Mouse (Mus musculus): Measurements from ENCODE around the gene Atp5d.

The Atp5d gene

DNA sequence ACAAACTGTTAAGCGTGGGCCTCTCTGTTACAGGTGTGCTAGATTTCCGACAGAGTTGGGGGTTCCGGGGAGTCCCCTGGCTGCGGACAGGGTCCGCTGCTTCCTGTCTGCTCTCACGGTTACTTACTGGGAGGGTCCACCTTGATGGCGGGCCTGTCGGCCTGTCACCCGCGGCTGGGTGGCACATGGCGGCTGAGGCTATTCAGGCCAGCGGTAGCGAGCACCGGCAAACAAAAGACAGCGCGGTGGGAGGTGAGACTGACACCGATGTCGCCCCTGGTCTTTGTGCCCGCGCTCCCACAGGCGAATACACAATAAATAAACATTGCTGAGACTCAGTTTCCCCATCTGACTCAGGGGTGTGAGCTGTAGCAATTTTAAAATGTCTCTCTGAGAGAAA lies 51.6 kb downstream of the Atp5d start:
- no peak for DNase-seq

DNA sequence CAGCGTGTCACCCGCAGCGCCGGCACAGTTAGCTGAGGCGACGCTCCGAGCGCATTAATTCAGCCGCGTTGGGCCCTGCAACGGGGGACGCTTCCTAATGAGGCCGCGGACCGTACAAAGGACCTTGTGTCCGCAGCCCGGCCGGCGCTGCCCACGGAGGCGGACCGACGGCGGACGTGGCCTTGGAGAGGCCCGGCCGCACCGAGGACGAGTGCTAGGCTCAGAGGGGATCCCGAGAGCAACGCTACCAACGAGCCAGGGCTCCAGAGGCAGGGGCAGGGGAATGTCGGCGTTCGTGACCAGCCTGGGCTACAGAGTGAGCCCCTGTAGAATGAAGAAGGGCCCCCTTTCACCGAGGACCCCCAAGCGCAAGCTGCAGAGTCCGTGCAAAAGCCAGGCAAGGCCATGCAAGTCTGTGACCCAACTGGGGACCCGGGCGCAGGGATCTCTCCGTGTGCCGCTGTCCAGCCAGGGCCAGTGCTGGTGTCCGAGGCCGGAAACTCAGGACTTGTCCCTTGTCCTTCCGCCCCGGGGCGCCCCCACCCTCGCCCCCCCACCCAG lies 52.1 kb downstream of the Atp5d start:
- DNase-seq = no peak

DNA sequence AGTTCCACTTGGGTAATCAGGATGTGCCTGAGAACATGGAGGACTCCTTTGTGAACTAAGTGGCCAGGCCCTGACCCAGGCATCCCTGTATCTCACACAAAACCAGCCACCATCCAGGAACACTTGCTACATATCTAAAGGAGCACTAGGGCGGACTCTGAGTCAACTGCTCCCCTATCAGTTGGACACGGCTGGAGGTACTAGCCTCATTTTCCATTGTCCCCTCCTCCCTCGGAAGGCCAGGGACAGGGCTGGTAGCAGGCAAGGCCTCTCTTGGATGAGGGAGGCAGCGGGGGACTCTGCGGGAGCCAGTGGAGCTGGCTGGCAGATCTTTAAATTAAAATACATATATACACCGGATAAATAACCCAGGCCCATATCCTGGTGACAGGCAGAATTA lies 55.5 kb downstream of the Atp5d start:
- no peak for DNase-seq

DNA sequence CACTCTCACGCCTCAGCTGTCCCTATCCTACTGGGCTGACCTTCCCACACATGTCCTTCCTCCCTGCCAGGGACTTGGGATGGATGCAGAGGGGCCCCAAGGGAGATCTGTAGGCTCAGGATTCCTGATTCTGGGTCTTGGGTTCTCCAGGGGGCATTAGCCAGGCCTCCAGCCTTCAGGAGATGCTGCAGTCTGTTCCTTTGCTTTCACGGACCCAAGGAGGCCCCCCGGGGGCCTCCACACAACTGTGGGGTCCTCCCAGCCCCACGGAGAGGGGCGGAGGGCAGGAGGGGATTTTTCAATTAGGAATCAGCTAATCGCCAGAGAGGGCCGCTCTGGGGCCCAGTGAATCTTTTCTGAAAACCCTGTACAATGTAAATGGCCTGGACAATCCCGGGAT lies 56.0 kb downstream of the Atp5d start:
- no peak for DNase-seq

Data from thymus, adult 18-20 months (tissue).